Mouse (Mus musculus): Measurements from ENCODE around the gene Tnni1.
A peak's percentile ranks its signal among the peaks of the same experiment; 100 is the strongest.

Gene Tnni1

GRCm38 (mm10) chr1:135844481-135844880 is 65.2 kb downstream of the Tnni1 start:
- no peak for DNase-seq (ENCODE audit: low spot score)

DNA sequence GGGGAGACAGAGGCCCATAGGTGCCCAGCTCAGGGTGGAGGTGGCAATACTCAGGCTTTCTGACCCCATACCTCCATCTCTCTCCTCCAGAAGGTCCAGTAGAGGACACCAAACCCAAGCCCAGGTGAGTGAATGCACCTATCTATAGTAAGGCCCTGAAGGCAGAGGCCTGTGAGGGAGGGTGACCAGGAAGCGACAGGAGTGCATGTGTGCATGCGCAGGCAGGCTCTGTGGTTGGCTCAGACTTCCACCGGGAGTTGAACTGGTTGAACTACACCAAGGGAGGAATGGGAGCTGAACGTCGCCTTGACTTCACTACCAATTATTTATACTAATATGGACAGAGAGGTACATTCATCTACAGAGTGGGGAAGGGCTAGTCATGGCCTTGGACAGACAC is 67.4 kb downstream of the Tnni1 start:
- no peak for DNase-seq (ENCODE audit: low spot score)

DNA sequence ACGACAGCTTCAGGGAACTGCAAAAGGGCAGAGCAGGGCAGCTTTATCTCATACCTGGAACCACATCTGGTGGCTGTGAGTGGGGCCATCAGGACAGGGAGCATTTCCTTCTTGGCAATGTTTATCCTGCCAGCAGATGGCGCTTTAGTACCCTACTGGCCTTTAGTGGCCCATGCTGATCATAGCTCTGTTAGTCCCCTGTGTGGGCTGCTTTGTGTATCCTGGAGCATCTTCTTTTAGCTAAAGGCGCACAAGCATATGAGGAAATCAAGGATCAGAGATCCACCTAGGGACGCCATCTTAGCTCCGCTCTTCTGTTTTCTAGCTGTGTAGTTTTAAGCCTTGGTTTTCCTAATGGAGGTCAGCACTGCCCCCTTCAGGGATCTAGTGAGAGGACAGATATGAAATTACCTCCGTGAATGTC is 67.9 kb downstream of the Tnni1 start:
- DNase-seq (ENCODE audit: low spot score): no peak

- no peak for DNase-seq (ENCODE audit: low spot score)
These were observed 68.5 kb downstream of the Tnni1 start for GRCm38 (mm10) chr1:135847611-135848351.

- DNase-seq (ENCODE audit: low spot score): peak; percentile 44
These were observed 71.7 kb downstream of the Tnni1 start for GRCm38 (mm10) chr1:135850722-135851512.

- DNase-seq (ENCODE audit: low spot score): no peak
These were observed 73.0 kb downstream of the Tnni1 start for GRCm38 (mm10) chr1:135852044-135852756.

GRCm38 (mm10) chr1:135853200-135853599 is 74.0 kb downstream of the Tnni1 start:
- DNase-seq (ENCODE audit: low spot score): no peak

DNA sequence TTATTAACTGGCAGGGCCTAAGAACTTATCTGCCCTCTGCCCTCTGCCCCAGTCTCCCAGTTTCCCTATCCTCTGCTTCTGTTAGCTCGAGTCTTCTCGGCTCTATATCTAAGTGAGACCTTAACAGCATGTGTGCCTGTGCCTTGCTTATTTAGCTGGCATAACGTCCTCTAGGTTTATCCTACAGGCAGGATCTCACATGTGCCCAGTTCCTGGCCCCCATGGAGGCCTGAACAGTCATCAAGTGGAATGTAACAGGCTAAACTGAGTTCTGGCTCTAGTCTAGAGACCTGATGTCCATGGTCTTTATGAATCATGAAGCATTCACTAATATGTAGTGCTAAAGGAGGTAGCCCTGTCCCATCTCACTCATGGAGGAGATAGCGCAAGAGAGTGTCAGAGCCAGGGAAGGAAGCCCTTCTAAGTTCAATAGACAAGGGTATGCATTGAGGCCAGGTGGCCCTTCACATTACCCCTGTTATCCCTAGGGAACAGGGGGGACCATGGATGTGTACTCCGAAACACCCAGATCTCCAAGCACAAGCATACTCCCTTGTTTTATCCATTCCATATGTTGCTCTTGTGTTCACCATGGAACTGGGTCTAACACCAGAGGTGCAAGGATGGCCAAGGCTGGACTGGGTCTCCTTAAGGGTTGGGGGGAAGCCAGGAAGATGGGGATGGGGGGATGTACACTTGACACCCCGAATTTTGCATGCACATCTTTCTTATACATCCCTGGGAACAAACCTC is 75.5 kb downstream of the Tnni1 start:
- DNase-seq (ENCODE audit: low spot score): no peak

GRCm38 (mm10) chr1:135855344-135855687 is 76.1 kb downstream of the Tnni1 start:
- DNase-seq (ENCODE audit: low spot score): no peak

DNA sequence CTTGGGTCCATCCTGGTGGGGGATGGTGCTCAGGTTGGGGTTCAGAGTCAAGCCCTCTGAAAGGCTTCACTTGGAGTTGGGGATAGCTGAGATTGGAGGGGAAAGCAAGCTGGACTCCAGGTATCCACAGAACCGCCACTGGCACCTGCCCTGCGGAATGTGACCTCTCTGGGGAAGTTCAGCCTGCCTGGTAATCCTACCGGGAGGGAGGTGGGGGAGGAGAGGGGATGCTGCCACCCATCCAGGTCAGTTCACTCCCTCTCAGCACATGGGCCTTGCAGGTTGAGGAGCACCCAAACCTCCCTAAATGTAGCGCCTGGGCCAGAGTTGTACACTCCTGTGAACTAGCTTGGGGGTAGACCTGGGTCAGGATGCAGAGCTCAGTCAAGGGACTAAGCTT is 76.8 kb downstream of the Tnni1 start:
- no peak for DNase-seq (ENCODE audit: low spot score)

DNA sequence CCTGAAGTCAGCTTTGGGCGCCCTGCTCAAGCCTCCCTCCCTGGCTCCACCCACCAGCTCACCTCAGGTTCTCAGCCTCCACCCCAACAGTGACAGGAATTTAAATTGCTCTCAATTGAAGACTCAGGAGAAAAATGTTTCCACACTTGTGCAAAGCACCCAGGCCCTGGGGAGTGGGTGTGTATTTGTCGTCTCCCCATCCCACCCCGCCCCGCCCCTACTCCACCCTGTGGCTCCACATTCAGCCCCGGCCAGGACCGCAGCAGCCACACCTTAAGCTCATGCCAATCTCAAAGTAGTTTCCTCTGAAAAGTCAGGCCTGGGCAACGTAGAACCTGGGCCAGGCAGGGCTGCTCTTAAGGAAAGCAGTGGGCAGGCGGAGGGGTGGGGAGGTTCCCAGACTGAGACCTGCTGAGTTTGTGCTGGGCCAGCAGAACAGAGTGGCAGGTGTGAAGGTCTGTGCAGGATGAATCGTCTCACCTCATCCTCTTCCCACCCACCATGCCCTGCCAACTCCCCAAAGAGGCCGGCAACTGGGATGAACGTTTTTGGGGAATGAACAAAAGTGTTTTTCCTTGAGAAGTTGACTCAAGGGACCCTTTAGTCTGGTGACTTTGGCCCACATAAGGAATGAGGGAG is 78.0 kb downstream of the Tnni1 start:
- no peak for DNase-seq (ENCODE audit: low spot score)

DNA sequence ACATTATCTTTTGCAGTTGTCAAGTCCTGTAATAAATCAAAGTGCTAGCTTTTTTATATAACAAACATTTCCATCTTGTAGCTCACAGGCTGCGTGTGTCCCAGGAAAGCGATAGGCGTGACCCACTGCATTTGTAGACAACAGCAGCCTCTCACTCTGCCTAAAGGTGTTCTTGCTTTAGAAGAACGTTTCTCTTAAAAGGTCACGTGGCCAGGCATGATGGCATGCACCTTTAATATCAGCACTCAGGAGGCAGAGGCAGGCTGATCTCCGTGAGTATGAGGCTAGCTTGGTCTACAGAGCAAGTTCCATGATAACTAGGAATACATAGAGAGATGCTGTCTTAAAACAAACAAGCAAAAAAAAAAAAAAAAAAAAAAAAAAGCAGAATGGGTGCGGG is 79.3 kb downstream of the Tnni1 start:
- DNase-seq (ENCODE audit: low spot score): no peak
